Mouse (Mus musculus) cerebellum, adult 2 months (tissue): ENCODE data around the gene Ppbp. TPM values are rescaled to one million over a fixed set of nuclear protein-coding genes. Genes with fewer than 3 reads are reported as not detected.

Experiments used
- DNase-seq, 2 experiments: peaks; one replicate each; pipeline ENCODE4 v3.0.0; 2021
- H3K27ac ChIP-seq: fragments of 200-500 bp; 2 replicates; pipeline ENCODE4 v1.5.1; 2012; ENCODE audit warnings: low read length, control low read depth, inconsistent platforms; ENCODE audit not compliant: insufficient read depth
- H3K27me3 ChIP-seq: fragments of 200-500 bp; 2 replicates; pipeline ENCODE4 v1.6.1; 2012; ENCODE audit warnings: inconsistent platforms, mild to moderate bottlenecking, low read length, moderate library complexity; ENCODE audit not compliant: control insufficient read depth, insufficient read depth
- H3K4me1 ChIP-seq: fragments of 200-500 bp; 2 replicates; pipeline ENCODE4 v1.6.1; 2011; ENCODE audit warnings: low read length; ENCODE audit not compliant: control insufficient read depth, insufficient read depth
- H3K4me3 ChIP-seq: fragments of 200-500 bp; replicated peaks from 2 replicates; pipeline ENCODE3; 2011; ENCODE audit warnings: mild to moderate bottlenecking, low read depth, low read length, control low read depth; ENCODE audit not compliant: insufficient read depth
- CTCF ChIP-seq: fragments of 200-500 bp; IDR thresholded peaks from 2 replicates; pipeline ENCODE4 v1.5.1; 2011; ENCODE audit warnings: low read depth, mild to moderate bottlenecking, control low read depth, low read length, moderate library complexity, borderline replicate concordance; ENCODE audit not compliant: insufficient read depth
- POLR2A ChIP-seq: fragments of 200-500 bp; IDR thresholded peaks from 2 replicates; pipeline ENCODE4 v1.6.1; 2011; ENCODE audit warnings: low read length, control low read depth, borderline replicate concordance; ENCODE audit not compliant: insufficient read depth
- WGBS: fragments of 180-500 bp; shearing (Covaris S2); methylation state at CpG from one replicate; pipeline ENCODE4 v1.1.7; 2018; 5-methylcytosine and 5-hydroxymethylcytosine counted together
- polyA plus RNA-seq: library from polyadenylated mRNA; depleted of rRNA; stranded (reverse); fragments of >200 nt; gene quantifications from 2 replicates; pipeline ENCODE4 v1.2.3, GENCODE M21; 2012; rRNA removed

Gene Ppbp
- 0.55 and 0.67 TPM in 2 replicates for polyA plus RNA-seq

DNA sequence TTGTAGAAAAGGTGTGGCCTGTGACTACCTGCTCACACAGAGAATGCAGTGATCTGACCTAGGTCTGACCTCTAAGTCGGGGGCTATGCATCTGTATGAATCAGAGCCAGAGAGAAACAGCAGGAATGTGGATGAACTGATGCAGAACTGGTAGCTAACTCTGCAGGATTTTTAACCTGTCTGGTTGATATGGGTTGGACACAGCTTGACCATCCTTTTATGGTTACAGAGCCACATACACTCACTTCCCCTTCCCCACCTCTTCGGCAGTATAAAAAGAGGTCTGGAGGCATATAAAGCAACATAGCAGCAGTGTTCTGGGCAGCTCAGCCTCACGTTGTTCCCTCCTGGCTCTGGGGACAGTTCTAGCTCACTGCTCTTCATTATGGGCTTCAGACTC is at the start of gene Ppbp:
Gene Ppbp, plus strand, starts transcription at position 301 of the 400 bp plus-strand sequence.
- TF ChIP-seq POLR2A (no peak), CTCF (no peak)
- no peak within 1 kb of the TSS for H3K4me3 ChIP-seq
- H3K4me1 ChIP-seq, result no peaks in the 10 kb centered on the region
- 60% methylated on average over 3 of the region's 3 CpGs for WGBS
- H3K27ac ChIP-seq, result no peak within 1 kb of the TSS
- no peaks in the 10 kb centered on the region for H3K27me3 ChIP-seq
- no peak for DNase-seq

DNA sequence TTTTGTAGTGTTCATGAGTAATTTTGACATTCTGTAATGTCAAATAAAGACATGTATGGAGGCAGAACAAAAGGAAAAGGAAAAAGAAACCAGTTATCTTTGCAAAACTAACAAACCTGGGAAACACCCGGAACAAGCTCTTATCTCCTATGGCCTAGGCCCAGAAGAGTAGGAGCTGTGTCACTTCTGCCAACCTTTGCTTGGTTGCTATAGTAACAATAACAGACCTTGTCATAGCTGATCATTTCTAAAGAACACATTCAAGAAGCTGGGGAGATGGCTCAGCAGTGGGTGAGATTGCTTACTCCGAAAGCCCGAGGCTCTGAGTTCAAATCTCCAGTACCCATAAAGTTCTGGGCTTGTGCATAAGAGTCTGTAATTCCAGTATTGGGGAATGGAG is 45.7 kb upstream of the Ppbp start:
- Histone ChIP-seq H3K4me3 (no peak overlapping the region), H3K27me3 (no peaks in the 10 kb centered on the region), H3K27ac (no peak overlapping the region), H3K4me1 (no peaks in the 10 kb centered on the region)
- WGBS, result 96% methylated on average over 3 of the region's 3 CpGs
- DNase-seq, result no peak
- TF ChIP-seq CTCF (no peak), POLR2A (no peak)

DNA sequence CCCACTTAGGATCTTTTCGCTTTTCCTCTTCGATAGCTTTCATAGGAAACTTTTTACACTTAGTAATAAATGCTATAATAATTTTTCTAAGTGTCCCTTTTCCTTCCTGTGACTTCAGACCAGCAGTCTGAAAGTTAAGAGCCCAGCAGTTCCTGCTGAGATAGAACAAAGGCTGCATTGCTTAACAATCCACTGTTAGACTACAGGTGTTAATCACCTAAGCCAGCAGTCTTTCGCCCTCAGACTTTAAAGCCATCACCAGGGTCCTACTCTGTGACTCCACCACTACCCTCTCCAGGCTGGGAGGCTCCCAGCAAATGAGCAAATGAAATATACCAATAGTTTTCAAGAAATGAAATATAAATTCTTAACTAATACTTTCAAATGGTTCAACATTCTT is 40.1 kb upstream of the Ppbp start:
- H3K4me1 ChIP-seq, result no peaks in the 10 kb centered on the region
- no peak for TF ChIP-seq POLR2A
- no peak for TF ChIP-seq CTCF
- no peak for DNase-seq
- 86% methylated on average over 3 of the region's 3 CpGs for whole genome bisulfite sequencing
- H3K27ac ChIP-seq, result no peak overlapping the region
- no peaks in the 10 kb centered on the region for H3K27me3 ChIP-seq
- no peak overlapping the region for H3K4me3 ChIP-seq

DNA sequence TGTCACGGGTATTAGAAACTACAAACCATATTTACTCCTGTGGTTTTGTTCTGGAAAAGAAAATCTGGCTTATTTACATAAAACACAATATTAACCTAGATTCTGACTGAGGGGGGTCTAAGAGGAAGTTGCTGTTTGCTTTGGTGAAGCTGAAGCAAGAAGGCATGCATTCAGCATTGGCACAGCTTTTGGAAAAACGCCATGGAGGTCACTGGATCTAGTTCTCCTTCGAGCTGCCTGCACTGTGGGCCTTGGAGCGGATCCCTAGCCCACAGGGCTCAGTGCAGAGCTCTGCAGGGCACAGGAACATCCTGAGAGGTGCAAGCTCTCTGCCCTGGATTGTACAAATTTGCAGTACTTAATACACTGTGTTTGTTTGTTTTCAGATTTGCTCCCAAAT is 36.8 kb upstream of the Ppbp start:
- Histone ChIP-seq H3K4me3 (no peak overlapping the region), H3K4me1 (no peaks in the 10 kb centered on the region), H3K27ac (no peak overlapping the region), H3K27me3 (no peaks in the 10 kb centered on the region)
- no peak for TF ChIP-seq CTCF
- no peak for TF ChIP-seq POLR2A
- WGBS, result 4% methylated on average over 4 of the region's 4 CpGs
- DNase-seq, result peak; percentile 61 to 84

DNA sequence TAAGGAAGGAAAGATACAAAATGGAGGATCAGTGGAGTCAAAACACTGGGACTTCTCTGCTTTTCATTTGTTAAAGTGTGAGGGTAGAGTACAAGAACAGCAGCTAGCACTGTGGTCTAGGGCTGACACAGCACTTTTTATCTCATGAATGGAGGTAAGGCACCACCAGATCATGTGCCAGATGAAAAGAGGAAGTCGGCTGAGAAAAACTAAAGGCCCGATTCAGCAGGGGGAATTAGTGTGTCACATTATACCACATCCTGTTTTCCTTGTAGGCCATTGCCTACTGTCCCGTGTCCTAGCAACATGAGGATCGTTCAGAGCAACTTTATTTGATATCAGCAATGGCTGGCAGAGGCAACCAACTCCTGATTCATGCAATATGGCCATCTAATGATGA is 26.3 kb upstream of the Ppbp start:
- Histone ChIP-seq H3K27ac (no peak overlapping the region), H3K4me3 (no peak overlapping the region), H3K4me1 (no peaks in the 10 kb centered on the region), H3K27me3 (no peaks in the 10 kb centered on the region)
- 67% methylated on average over 4 of the region's 4 CpGs for WGBS
- no peak for TF ChIP-seq POLR2A
- TF ChIP-seq CTCF, result no peak
- DNase-seq, result no peak

DNA sequence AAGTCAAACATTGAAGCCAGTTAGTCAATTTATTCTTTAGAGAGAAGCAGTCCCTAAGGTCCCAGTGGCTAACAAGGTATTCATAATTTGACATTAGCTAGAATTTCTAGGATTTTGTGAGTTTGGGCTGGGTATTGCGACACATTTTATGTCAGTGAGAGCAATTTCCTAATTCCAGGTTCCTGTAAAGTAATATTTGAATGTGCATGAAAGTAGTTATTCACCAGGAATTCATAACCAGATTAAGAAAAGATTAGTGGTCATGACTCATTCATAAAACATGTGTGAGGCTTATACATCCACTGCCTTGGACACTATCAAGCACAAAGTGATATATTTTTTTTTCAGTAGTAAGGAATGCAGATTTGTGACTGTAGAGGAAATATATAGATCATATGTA is 14.4 kb upstream of the Ppbp start:
- no peak for DNase-seq
- 98% methylated on average over 1 of the region's 1 CpGs for WGBS
- no peak overlapping the region for H3K27ac ChIP-seq
- TF ChIP-seq POLR2A (no peak), CTCF (no peak)
- no peaks in the 10 kb centered on the region; the same call in 1 of the 2 replicates for H3K27me3 ChIP-seq
- H3K4me1 ChIP-seq, result no peaks in the 10 kb centered on the region
- no peak overlapping the region for H3K4me3 ChIP-seq

DNA sequence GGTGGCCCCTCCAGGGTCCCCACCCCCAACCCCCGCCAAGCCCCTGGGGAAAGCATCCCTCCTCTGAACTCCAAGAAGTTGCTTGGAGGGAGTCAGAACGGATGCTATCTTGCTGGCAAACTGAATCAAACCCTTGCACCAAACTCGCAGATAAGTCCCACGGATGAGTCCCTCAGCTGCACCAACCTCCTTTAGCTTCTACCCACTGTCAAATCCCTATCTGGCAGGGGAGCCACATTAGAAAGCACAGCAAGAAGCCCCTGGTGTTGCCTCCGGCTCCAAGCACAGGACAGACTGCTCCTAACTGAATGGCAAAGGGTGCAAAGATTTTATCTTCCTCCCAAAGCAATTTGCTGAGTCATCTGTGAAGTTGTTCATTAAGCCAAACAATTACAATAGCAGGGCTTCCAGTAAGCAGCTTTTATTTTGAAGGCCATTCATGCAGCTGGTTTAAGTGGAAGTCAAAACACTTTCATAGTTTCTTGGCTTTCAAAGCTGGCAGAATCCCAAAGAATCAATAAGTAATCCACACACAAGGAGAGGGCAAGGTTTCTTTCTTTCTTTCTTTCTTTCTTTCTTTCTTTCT is 10.2 kb upstream of the Ppbp start:
- Histone ChIP-seq H3K27ac (no peak overlapping the region), H3K4me3 (no peak overlapping the region), H3K4me1 (no peaks in the 10 kb centered on the region), H3K27me3 (no peaks in the 10 kb centered on the region; the same call in 1 of the 2 replicates)
- 59% methylated on average over 5 of the region's 5 CpGs for WGBS
- TF ChIP-seq POLR2A (no peak), CTCF (no peak)
- DNase-seq, result no peak

DNA sequence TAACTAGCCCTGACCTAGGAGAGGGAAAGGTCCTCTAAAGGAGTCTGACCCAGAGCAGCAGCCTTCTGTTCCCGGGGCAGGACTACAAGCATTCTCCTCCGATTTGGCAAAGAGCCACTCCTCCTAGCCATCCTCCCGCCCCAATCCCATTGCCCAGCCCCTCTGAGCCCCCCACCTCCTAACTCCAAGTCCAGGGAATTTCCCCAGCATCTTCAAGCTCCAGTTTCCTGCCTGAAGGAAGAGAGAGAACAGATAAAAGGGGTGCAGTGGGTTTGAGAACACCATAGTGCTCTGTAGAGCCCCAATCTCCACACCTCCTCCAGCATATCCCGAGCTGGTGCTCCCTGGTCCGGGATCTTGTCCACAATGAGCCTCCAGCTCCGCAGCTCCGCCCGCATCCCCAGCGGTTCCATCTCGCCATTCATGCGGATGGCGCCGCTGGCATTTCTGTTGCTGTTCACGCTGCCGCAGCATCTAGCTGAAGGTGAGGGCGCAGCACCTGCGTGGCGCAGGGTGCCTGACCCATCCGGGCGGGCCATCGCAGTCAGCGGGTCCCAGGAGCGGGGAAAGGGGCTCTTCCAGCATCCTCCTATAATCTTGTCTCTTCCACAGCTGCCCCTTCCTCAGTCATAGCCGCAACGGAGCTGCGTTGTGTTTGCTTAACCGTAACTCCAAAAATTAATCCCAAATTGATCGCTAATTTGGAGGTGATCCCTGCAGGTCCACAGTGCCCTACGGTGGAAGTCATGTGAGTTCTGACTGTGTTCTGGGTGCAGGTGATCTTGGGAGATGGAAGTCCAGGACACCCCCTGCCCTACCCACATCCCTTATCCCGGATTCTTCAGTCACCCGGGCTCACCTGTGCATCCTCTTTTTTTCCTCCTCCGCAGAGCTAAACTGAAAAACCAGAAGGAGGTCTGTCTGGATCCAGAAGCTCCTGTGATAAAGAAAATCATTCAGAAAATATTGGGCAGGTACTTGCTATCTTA is 8.9 kb upstream of the Ppbp start, which contains the start of gene Cxcl5:
Gene Cxcl5, plus strand, starts transcription at position 284 of the 989 bp plus-strand sequence.
- peak; percentile 4 to 18 for DNase-seq
- no peak for TF ChIP-seq POLR2A
- TF ChIP-seq CTCF, result no peak
- no peaks in the 10 kb centered on the region; the same call in 1 of the 2 replicates for H3K27me3 ChIP-seq
- WGBS, result 3% methylated on average over 32 of the region's 32 CpGs
- H3K4me3 ChIP-seq, result peak within 1 kb of the TSS; percentile 43
- H3K4me1 ChIP-seq, result no peaks in the 10 kb centered on the region
- no peak within 1 kb of the TSS for H3K27ac ChIP-seq
